In genomic region chr6:41091177-41091829, GRCm38 (mm10) we compare ENCODE assay signal across 8 mouse cellular contexts. TPM values are rescaled to one million over a fixed set of nuclear protein-coding genes. Genes with fewer than 3 reads are reported as not detected.
A peak's percentile ranks its signal among the peaks of the same experiment; 100 is the strongest.
DNase-seq lines count a peak whose midpoint lies in the region; ATAC-seq and TF ChIP-seq lines count a peak whose summit lies in the region.

No protein-coding gene starts in this region.

- DNase-seq in kidney, postnatal 14 days = peak; percentile 2
- no peak for DNase-seq in kidney, postnatal 10 days
- DNase-seq in MEL (ENCODE audit: low read depth, low spot score) = peak; percentile 6
- DNase-seq in embryo, embryonic 10 days (ENCODE audit: low spot score) = peak; percentile 46
- peak; percentile 74 for DNase-seq in midbrain, embryonic 14.5 days
- no peak for DNase-seq in adrenal gland, adult 2 months
- no peak for DNase-seq in gastrocnemius, postnatal 14 days
- DNase-seq in heart, adult 11 months = no peak

- ATAC-seq in midbrain, embryonic 14.5 days (ENCODE audit: low FRiP score, low TSS enrichment) = no peak; the same call in 1 of the 2 replicates

- peak; percentile 12 for TF ChIP-seq RAD21 in MEL (IDR thresholded peaks at IDR 0.05; ENCODE audit: low read depth, low read length)

- no peaks in the 10 kb centered on the region for H3K4me1 ChIP-seq in MEL (ENCODE audit: control insufficient read depth in 1 of 2, insufficient read depth in 2 of 2, low read length in 2 of 2)
- H3K4me1 ChIP-seq in midbrain, embryonic 14.5 days (ENCODE audit: control insufficient read depth, insufficient read depth, low read length) = no peaks in the 10 kb centered on the region

- H3K27me3 ChIP-seq in MEL (ENCODE audit: control insufficient read depth in 1 of 2, insufficient read depth in 2 of 2, low read length in 2 of 2) = no peaks in the 10 kb centered on the region
- no peaks in the 10 kb centered on the region for H3K27me3 ChIP-seq in midbrain, embryonic 14.5 days (ENCODE audit: control insufficient read depth, insufficient read depth, low read length)

- H3K9ac ChIP-seq in MEL (ENCODE audit: control insufficient read depth, low read depth, low read length, poor library complexity, severe bottlenecking) = no peak overlapping the region
- no peak overlapping the region for H3K9ac ChIP-seq in midbrain, embryonic 14.5 days (replicated peaks; ENCODE audit: low read length)

- H3K4me2 ChIP-seq in midbrain, embryonic 14.5 days (ENCODE audit: low read length) = no peak overlapping the region

- H3K4me3 ChIP-seq in MEL (ENCODE audit: control insufficient read depth in 1 of 2, insufficient read depth in 1 of 2, low read depth in 2 of 2, low read length in 2 of 2) = no peak overlapping the region
- no peak overlapping the region for H3K4me3 ChIP-seq in midbrain, embryonic 14.5 days (replicated peaks; ENCODE audit: low read depth, low read length)

- H3K9me3 ChIP-seq in MEL (replicated peaks; ENCODE audit: insufficient read depth, low read length) = no peaks in the 10 kb centered on the region
- H3K9me3 ChIP-seq in midbrain, embryonic 14.5 days (ENCODE audit: control insufficient read depth, low read length) = no peaks in the 10 kb centered on the region

- H3K27ac ChIP-seq in MEL (ENCODE audit: control insufficient read depth, low read depth, low read length) = no peak overlapping the region
- H3K27ac ChIP-seq in midbrain, embryonic 14.5 days (replicated peaks; ENCODE audit: low read depth, low read length) = no peak overlapping the region

- no peaks in the 10 kb centered on the region for H3K79me2 ChIP-seq in MEL (ENCODE audit: control insufficient read depth, insufficient read depth, low read length, poor library complexity)

- 54% methylated on average over 4 of the region's 4 CpGs for WGBS in midbrain, embryonic 14.5 days

- H3K36me3 ChIP-seq in MEL (ENCODE audit: control insufficient read depth in 1 of 2, insufficient read depth in 2 of 2, low read length in 2 of 2) = no peaks in the 10 kb centered on the region
- H3K36me3 ChIP-seq in midbrain, embryonic 14.5 days (ENCODE audit: control insufficient read depth, insufficient read depth, low read length) = no peaks in the 10 kb centered on the region

- peak in 2 of 3 experiments; percentile 19 to 37; a peak in 2 of 6 replicates for TF ChIP-seq CTCF in MEL (IDR thresholded peaks at IDR 0.05 in 2 of 3, conservative IDR thresholded peaks at IDR 0.05 in 1 of 3; ENCODE audit: control insufficient read depth in 1 of 3, insufficient read depth in 1 of 3, low read depth in 2 of 3, low read length in 3 of 3, poor library complexity in 1 of 3, severe bottlenecking in 1 of 3)

- intact Hi-C loops in gastrocnemius, postnatal 14 days (cut with DNase I; ENCODE audit: low total_unique reads) = no loop called here

- TF ChIP-seq POLR2A in MEL (IDR thresholded peaks at IDR 0.05; ENCODE audit: control insufficient read depth in 1 of 2, insufficient read depth in 1 of 2, low read depth in 1 of 2, low read length in 2 of 2, poor library complexity in 1 of 2) = no peak

- TF ChIP-seq EP300 in MEL (IDR thresholded peaks at IDR 0.05; ENCODE audit: low read depth in 1 of 2, low read length in 2 of 2) = no peak

TF ChIP-seq in MEL, 35 proteins besides CTCF, POLR2A, EP300 and RAD21:
- TF ChIP-seq MXI1 (IDR thresholded peaks at IDR 0.05; ENCODE audit: low read depth, low read length) (no peak), TAL1 (IDR thresholded peaks at IDR 0.05; ENCODE audit: low read length) (no peak), SMC3 (IDR thresholded peaks at IDR 0.05; ENCODE audit: low read depth, low read length) (peak; percentile 7; the same call in 1 of the 2 replicates), USF2 (IDR thresholded peaks at IDR 0.05; ENCODE audit: borderline replicate concordance in 1 of 2, insufficient read depth in 1 of 2, low read depth in 1 of 2, low read length in 2 of 2) (no peak), JUND (IDR thresholded peaks at IDR 0.05; ENCODE audit: low read depth, low read length) (no peak), MAFK (IDR thresholded peaks at IDR 0.05; ENCODE audit: borderline replicate concordance, low read depth, low read length) (no peak)

RNA-seq across cellular contexts. Expression of gene 2210010C04Rik, which starts 56.0 kb away (rescaled TPM):
- not detected in 2 replicates for total RNA-seq in MEL (2012; rRNA removed)
- polyA plus RNA-seq in MEL (2012; ENCODE audit: insufficient read depth in 1 of 2, insufficient read length in 2 of 2, low read depth in 1 of 2, low replicate concordance in 2 of 2, missing spikeins in 1 of 2) = not detected
- polyA plus RNA-seq in midbrain, embryonic 14.5 days (2014; fragmentation: Nextera tagmentation; extraction: Ambion mirVana) = not detected in 2 replicates
- not detected for total RNA-seq in adrenal gland, adult 2 months (2021)
- 0.08 TPM in 1 of 2 replicates, not detected in the other for polyA plus RNA-seq in adrenal gland, adult 2 months (2012; rRNA removed)
- total RNA-seq in gastrocnemius, postnatal 14 days (2021) = not detected

Comparison
In these comparisons a context has a peak if more than half of its experiments do, and no peak if none do; other contexts are left out.
1. DNase-seq: peak in kidney, postnatal 14 days (single experiment), MEL (single experiment), embryo, embryonic 10 days (single experiment) and midbrain, embryonic 14.5 days (single experiment); none in kidney, postnatal 10 days (single experiment), adrenal gland, adult 2 months (single experiment), gastrocnemius, postnatal 14 days (single experiment) and heart, adult 11 months (single experiment).